Mouse (Mus musculus): Measurements from ENCODE around the gene Bmp8b. TPM values are rescaled to one million over a fixed set of nuclear protein-coding genes. Genes with fewer than 3 reads are reported as not detected.
A peak's percentile ranks its signal among the peaks of the same experiment; 100 is the strongest.

Gene Bmp8b
- total and polyA plus RNA-seq, 2 experiments: 0.16 TPM; not detected in 1

GRCm38 (mm10) chr4:123071266-123071966, 33.5 kb upstream of the Bmp8b start:
- peak; percentile 63 for TF ChIP-seq CTCF (IDR thresholded peaks at IDR 0.05; ENCODE audit: low read depth, low read length)
- TF ChIP-seq POLR2A (IDR thresholded peaks at IDR 0.05; ENCODE audit: extremely low read depth, insufficient read depth, low read length): no peak
- Histone ChIP-seq H3K27ac (replicated peaks; ENCODE audit: insufficient read depth, low read depth, low read length) (no peak overlapping the region), H3K9ac (ENCODE audit: low read depth, low read length) (no peak overlapping the region), H3K4me3 (ENCODE audit: insufficient read depth, low read depth, low read length) (no peak overlapping the region), H3K4me1 (ENCODE audit: control insufficient read depth, insufficient read depth, low read length) (no peaks in the 10 kb centered on the region), H3K27me3 (ENCODE audit: control insufficient read depth, insufficient read depth, low read length) (no peaks in the 10 kb centered on the region; the same call in 1 of the 2 replicates), H3K36me3 (ENCODE audit: control insufficient read depth, insufficient read depth, low read length) (no peaks in the 10 kb centered on the region), H3K79me2 (ENCODE audit: control insufficient read depth, insufficient read depth, low read length) (no peaks in the 10 kb centered on the region)
- DNase-seq (ENCODE audit: extremely low read depth, low read depth, low spot score): peak; percentile 52
- WGBS: 12% methylated on average over 13 of the region's 13 CpGs

- H3K27me3 ChIP-seq (ENCODE audit: control insufficient read depth, insufficient read depth, low read length): no peaks in the 10 kb centered on the region
- H3K4me1 ChIP-seq (ENCODE audit: control insufficient read depth, insufficient read depth, low read length): no peaks in the 10 kb centered on the region
- TF ChIP-seq POLR2A (IDR thresholded peaks at IDR 0.05; ENCODE audit: extremely low read depth, insufficient read depth, low read length) (no peak), CTCF (IDR thresholded peaks at IDR 0.05; ENCODE audit: low read depth, low read length) (no peak)
- no peak for DNase-seq (ENCODE audit: extremely low read depth, low read depth, low spot score)
- 75% methylated on average over 8 of the region's 8 CpGs for WGBS
- no peaks in the 10 kb centered on the region for H3K79me2 ChIP-seq (ENCODE audit: control insufficient read depth, insufficient read depth, low read length)
- H3K4me3 ChIP-seq (ENCODE audit: insufficient read depth, low read depth, low read length): no peak overlapping the region
- H3K9ac ChIP-seq (ENCODE audit: low read depth, low read length): no peak overlapping the region
- H3K27ac ChIP-seq (replicated peaks; ENCODE audit: insufficient read depth, low read depth, low read length): no peak overlapping the region
- no peaks in the 10 kb centered on the region for H3K36me3 ChIP-seq (ENCODE audit: control insufficient read depth, insufficient read depth, low read length)
Observed at GRCm38 (mm10) chr4:123076928-123077327, 28.0 kb upstream of the Bmp8b start.

GRCm38 (mm10) chr4:123078231-123078630, 26.7 kb upstream of the Bmp8b start:
- no peak for DNase-seq (ENCODE audit: extremely low read depth, low read depth, low spot score)
- Histone ChIP-seq H3K36me3 (ENCODE audit: control insufficient read depth, insufficient read depth, low read length) (no peaks in the 10 kb centered on the region), H3K27ac (replicated peaks; ENCODE audit: insufficient read depth, low read depth, low read length) (no peak overlapping the region), H3K4me1 (ENCODE audit: control insufficient read depth, insufficient read depth, low read length) (no peaks in the 10 kb centered on the region), H3K4me3 (ENCODE audit: insufficient read depth, low read depth, low read length) (no peak overlapping the region), H3K9ac (ENCODE audit: low read depth, low read length) (no peak overlapping the region), H3K27me3 (ENCODE audit: control insufficient read depth, insufficient read depth, low read length) (no peaks in the 10 kb centered on the region), H3K79me2 (ENCODE audit: control insufficient read depth, insufficient read depth, low read length) (no peaks in the 10 kb centered on the region)
- 64% methylated on average over 4 of the region's 4 CpGs for WGBS
- no peak for TF ChIP-seq POLR2A (IDR thresholded peaks at IDR 0.05; ENCODE audit: extremely low read depth, insufficient read depth, low read length)
- TF ChIP-seq CTCF (IDR thresholded peaks at IDR 0.05; ENCODE audit: low read depth, low read length): no peak

GRCm38 (mm10) chr4:123080791-123081190, 24.2 kb upstream of the Bmp8b start:
- H3K79me2 ChIP-seq (ENCODE audit: control insufficient read depth, insufficient read depth, low read length): no peaks in the 10 kb centered on the region
- H3K4me1 ChIP-seq (ENCODE audit: control insufficient read depth, insufficient read depth, low read length): no peaks in the 10 kb centered on the region
- H3K36me3 ChIP-seq (ENCODE audit: control insufficient read depth, insufficient read depth, low read length): no peaks in the 10 kb centered on the region
- WGBS: 47% methylated on average over 13 of the region's 13 CpGs
- no peak overlapping the region for H3K4me3 ChIP-seq (ENCODE audit: insufficient read depth, low read depth, low read length)
- no peak overlapping the region for H3K27ac ChIP-seq (replicated peaks; ENCODE audit: insufficient read depth, low read depth, low read length)
- DNase-seq (ENCODE audit: extremely low read depth, low read depth, low spot score): no peak
- TF ChIP-seq POLR2A (IDR thresholded peaks at IDR 0.05; ENCODE audit: extremely low read depth, insufficient read depth, low read length) (no peak), CTCF (IDR thresholded peaks at IDR 0.05; ENCODE audit: low read depth, low read length) (no peak)
- H3K27me3 ChIP-seq (ENCODE audit: control insufficient read depth, insufficient read depth, low read length): no peaks in the 10 kb centered on the region
- no peak overlapping the region for H3K9ac ChIP-seq (ENCODE audit: low read depth, low read length)

- TF ChIP-seq CTCF (IDR thresholded peaks at IDR 0.05; ENCODE audit: low read depth, low read length) (peak; percentile 89), POLR2A (IDR thresholded peaks at IDR 0.05; ENCODE audit: extremely low read depth, insufficient read depth, low read length) (no peak)
- no peaks in the 10 kb centered on the region for H3K27me3 ChIP-seq (ENCODE audit: control insufficient read depth, insufficient read depth, low read length)
- 80% methylated on average over 20 of the region's 20 CpGs for WGBS
- no peaks in the 10 kb centered on the region for H3K36me3 ChIP-seq (ENCODE audit: control insufficient read depth, insufficient read depth, low read length)
- no peaks in the 10 kb centered on the region for H3K79me2 ChIP-seq (ENCODE audit: control insufficient read depth, insufficient read depth, low read length)
- H3K4me1 ChIP-seq (ENCODE audit: control insufficient read depth, insufficient read depth, low read length): no peaks in the 10 kb centered on the region
- DNase-seq (ENCODE audit: extremely low read depth, low read depth, low spot score): peak; percentile 49
- no peak overlapping the region for H3K27ac ChIP-seq (replicated peaks; ENCODE audit: insufficient read depth, low read depth, low read length)
- no peak overlapping the region for H3K4me3 ChIP-seq (ENCODE audit: insufficient read depth, low read depth, low read length)
- H3K9ac ChIP-seq (ENCODE audit: low read depth, low read length): no peak overlapping the region
Observed at GRCm38 (mm10) chr4:123082283-123083163, 22.4 kb upstream of the Bmp8b start.
